ENCODE assay signal across 9 mouse cellular contexts in the genomic region with DNA sequence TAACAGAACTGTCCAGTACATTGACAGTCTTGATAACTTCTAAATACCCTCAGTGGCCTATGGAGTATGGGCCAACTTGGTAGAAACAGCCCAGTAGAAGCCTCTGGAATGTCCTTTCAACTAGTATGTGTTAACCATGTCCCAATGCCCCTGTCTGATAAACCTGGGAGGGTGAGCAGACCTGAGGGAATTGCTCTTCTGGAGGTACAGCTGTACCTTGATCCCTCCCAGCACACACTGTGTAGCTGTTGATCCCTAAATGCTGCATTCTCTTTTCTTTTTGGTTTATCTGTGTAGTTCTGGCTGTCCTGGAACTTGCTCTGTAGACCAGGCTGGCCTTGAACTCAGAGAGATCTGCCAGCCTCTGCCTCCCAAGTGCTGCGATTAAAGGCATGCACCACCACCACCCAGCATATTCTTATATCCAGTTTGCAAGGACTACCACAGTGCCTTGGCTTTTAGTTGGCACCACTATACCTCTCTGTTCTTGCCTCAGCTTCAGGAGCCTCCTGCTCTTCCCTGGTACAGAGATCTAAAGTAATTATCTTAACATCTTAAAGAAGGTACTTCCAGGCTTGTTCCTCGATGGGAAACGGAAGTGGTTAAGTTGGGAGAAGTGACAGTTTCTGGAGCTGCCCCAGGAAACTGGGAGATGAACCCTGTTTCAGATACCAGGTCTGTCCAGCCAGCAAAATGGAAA. TPM values are rescaled to one million over a fixed set of nuclear protein-coding genes. Genes with fewer than 3 reads are reported as not detected.
A peak's percentile ranks its signal among the peaks of the same experiment; 100 is the strongest.
DNase-seq lines count a peak whose midpoint lies in the region; ATAC-seq lines count a peak whose summit lies in the region.
"Had no signal": no experiment of that assay in that cellular context is flagged by ENCODE, and none has a peak within 500 bp of the region (broad histone marks: within the 10 kb centered on the region; RNA-seq: fewer than 3 reads in every experiment).

No protein-coding gene starts in this region.

- no peak overlapping the region for H3K4me2 ChIP-seq in kidney, embryonic 16.5 days (replicated peaks; ENCODE audit: low read depth, low read length)
- peak overlapping the region; percentile 81 for H3K4me2 ChIP-seq in hindbrain, embryonic 12.5 days (replicated peaks)
- H3K4me2 ChIP-seq in midbrain, embryonic 13.5 days (replicated peaks), result peak overlapping the region; percentile 65

- peak overlapping the region; percentile 94 for H3K27ac ChIP-seq in kidney, embryonic 16.5 days (ENCODE audit: low read length)
- H3K27ac ChIP-seq in hindbrain, embryonic 12.5 days, result no peak overlapping the region
- H3K27ac ChIP-seq in midbrain, embryonic 13.5 days, result peak overlapping the region; percentile 96; the same call in 1 of the 2 replicates

- no peaks in the 10 kb centered on the region for H3K27me3 ChIP-seq in kidney, embryonic 16.5 days (ENCODE audit: insufficient read depth, low read length)
- H3K27me3 ChIP-seq in hindbrain, embryonic 12.5 days, result no peaks in the 10 kb centered on the region
- no peaks in the 10 kb centered on the region for H3K27me3 ChIP-seq in midbrain, embryonic 13.5 days

- DNase-seq in cerebellum, adult 11 months, result peak; percentile 11
- DNase-seq in cerebellum, postnatal 14 days, result no peak
- DNase-seq in kidney, postnatal 36 days, result no peak
- no peak for DNase-seq in embryo, embryonic 9.5 days (ENCODE audit: extremely low spot score)
- no peak for DNase-seq in testis, postnatal 10 days (ENCODE audit: low spot score)

- peaks cover 6% of the 10 kb centered on the region; the same call in 1 of the 2 replicates for H3K4me1 ChIP-seq in kidney, embryonic 16.5 days (ENCODE audit: insufficient read depth, low read length)
- H3K4me1 ChIP-seq in hindbrain, embryonic 12.5 days, result peaks cover 14% of the 10 kb centered on the region
- H3K4me1 ChIP-seq in midbrain, embryonic 13.5 days (replicated peaks), result peaks cover 17% of the 10 kb centered on the region

- no peak for ATAC-seq in kidney, embryonic 16.5 days (ENCODE audit: low FRiP score, low TSS enrichment)
- ATAC-seq in hindbrain, embryonic 12.5 days (ENCODE audit: low FRiP score), result no peak
- no peak for ATAC-seq in midbrain, embryonic 13.5 days

- WGBS in kidney, embryonic 16.5 days, result 73% methylated on average over 3 of the region's 3 CpGs
- 83% methylated on average over 3 of the region's 3 CpGs for WGBS in hindbrain, embryonic 12.5 days
- WGBS in midbrain, embryonic 13.5 days, result 84% methylated on average over 3 of the region's 3 CpGs

- H3K9me3 ChIP-seq in kidney, embryonic 16.5 days (ENCODE audit: low read length), result no peaks in the 10 kb centered on the region
- no peaks in the 10 kb centered on the region for H3K9me3 ChIP-seq in hindbrain, embryonic 12.5 days (replicated peaks)
- H3K9me3 ChIP-seq in midbrain, embryonic 13.5 days, result no peaks in the 10 kb centered on the region

- H3K36me3 ChIP-seq in kidney, embryonic 16.5 days (ENCODE audit: insufficient read depth, low read length), result peaks cover 20% of the 10 kb centered on the region; the same call in 1 of the 2 replicates
- peaks cover 20% of the 10 kb centered on the region for H3K36me3 ChIP-seq in hindbrain, embryonic 12.5 days
- peaks cover 27% of the 10 kb centered on the region for H3K36me3 ChIP-seq in midbrain, embryonic 13.5 days

- H3K9ac ChIP-seq in kidney, embryonic 16.5 days (replicated peaks; ENCODE audit: low read length), result peak overlapping the region; percentile 68; the same call in 1 of the 2 replicates
- H3K9ac ChIP-seq in hindbrain, embryonic 12.5 days, result no peak overlapping the region
- 0 out of 2 replicates have a peak overlapping the region, but pooled peaks have one; percentile 74 for H3K9ac ChIP-seq in midbrain, embryonic 13.5 days (replicated peaks)

- H3K4me3 ChIP-seq in kidney, embryonic 16.5 days (ENCODE audit: low read length), result no peak overlapping the region
- H3K4me3 ChIP-seq in hindbrain, embryonic 12.5 days, result no peak overlapping the region
- H3K4me3 ChIP-seq in midbrain, embryonic 13.5 days (replicated peaks), result 0 out of 2 replicates have a peak overlapping the region, but pooled peaks have one; percentile 59

RNA-seq across cellular contexts. Expression of a gene that starts 0.8 kb away (rescaled TPM):
- polyA plus RNA-seq in kidney, embryonic 16.5 days (2015; fragmentation: Nextera tagmentation; extraction: Ambion mirVana), result 19.2 and 22.3 TPM in 2 replicates
- polyA plus RNA-seq in hindbrain, embryonic 12.5 days (2016; fragmentation: Nextera tagmentation; extraction: Ambion mirVana), result 16.8 and 17.0 TPM in 2 replicates
- polyA plus RNA-seq in midbrain, embryonic 13.5 days (2015; fragmentation: Nextera tagmentation; extraction: Ambion mirVana), result 16.2 and 18.5 TPM in 2 replicates

RNA-seq across cellular contexts. Expression of a gene that starts 20.2 kb away (rescaled TPM):
- 20.6 TPM in 2 replicates for polyA plus RNA-seq in kidney, embryonic 16.5 days (2015; fragmentation: Nextera tagmentation; extraction: Ambion mirVana)
- 15.0 and 15.8 TPM in 2 replicates for polyA plus RNA-seq in hindbrain, embryonic 12.5 days (2016; fragmentation: Nextera tagmentation; extraction: Ambion mirVana)
- polyA plus RNA-seq in midbrain, embryonic 13.5 days (2015; fragmentation: Nextera tagmentation; extraction: Ambion mirVana), result 11.9 and 12.3 TPM in 2 replicates

RNA-seq across cellular contexts. Expression of a gene that starts 22.2 kb away (rescaled TPM):
- 233 and 259 TPM in 2 replicates for polyA plus RNA-seq in kidney, embryonic 16.5 days (2015; fragmentation: Nextera tagmentation; extraction: Ambion mirVana)
- polyA plus RNA-seq in hindbrain, embryonic 12.5 days (2016; fragmentation: Nextera tagmentation; extraction: Ambion mirVana), result 193 and 194 TPM in 2 replicates
- polyA plus RNA-seq in midbrain, embryonic 13.5 days (2015; fragmentation: Nextera tagmentation; extraction: Ambion mirVana), result 172 and 175 TPM in 2 replicates

RNA-seq across cellular contexts. Expression of a gene that starts 37.2 kb away (rescaled TPM):
- polyA plus RNA-seq in kidney, embryonic 16.5 days (2015; fragmentation: Nextera tagmentation; extraction: Ambion mirVana), result 0.10 TPM in 1 of 2 replicates, not detected in the other
- not detected in 2 replicates for polyA plus RNA-seq in hindbrain, embryonic 12.5 days (2016; fragmentation: Nextera tagmentation; extraction: Ambion mirVana)
- not detected in 2 replicates for polyA plus RNA-seq in midbrain, embryonic 13.5 days (2015; fragmentation: Nextera tagmentation; extraction: Ambion mirVana)
- polyA plus RNA-seq: activated CD4-positive, CD25-positive, alpha-beta regulatory T cell, adult 4 months had no signal
